Mouse (Mus musculus): ENCODE data around the gene Hrasls. TPM values are rescaled to one million over a fixed set of nuclear protein-coding genes. Genes with fewer than 3 reads are reported as not detected.

Gene Hrasls
- polyA plus RNA-seq, 1 experiment from 2014 or later = 1.0 TPM

DNA sequence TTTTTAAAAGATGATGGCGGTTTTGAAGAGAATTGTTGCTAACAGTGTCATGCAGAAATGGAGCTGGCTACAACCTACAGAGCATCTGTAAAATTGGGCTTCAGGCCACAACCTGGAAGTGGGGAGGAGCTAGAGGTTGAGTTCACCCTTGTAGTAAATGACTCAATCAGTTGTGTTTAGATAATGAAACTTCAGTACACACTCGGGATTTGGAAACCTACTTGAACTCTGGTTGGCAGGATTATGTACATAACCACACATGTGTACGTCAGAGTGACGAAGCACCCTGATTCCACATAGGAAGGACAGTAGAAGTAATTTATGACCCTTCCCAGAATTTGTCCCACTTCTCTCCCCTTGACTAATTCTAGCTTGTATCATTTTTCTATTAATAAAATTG, 44.8 kb downstream of the Hrasls start:
- Histone ChIP-seq H3K27ac (ENCODE audit: low read length) (no peak overlapping the region), H3K4me3 (ENCODE audit: low read depth, low read length) (no peak overlapping the region), H3K27me3 (ENCODE audit: control insufficient read depth, insufficient read depth, low read length) (no peaks in the 10 kb centered on the region), H3K4me1 (ENCODE audit: control insufficient read depth, insufficient read depth, low read length) (no peaks in the 10 kb centered on the region), H3K36me3 (ENCODE audit: control insufficient read depth, insufficient read depth, low read length) (no peaks in the 10 kb centered on the region), H3K4me2 (replicated peaks; ENCODE audit: low read depth, low read length) (no peak overlapping the region), H3K9me3 (ENCODE audit: control insufficient read depth, low read depth, low read length) (0 out of 2 replicates have a peak, but pooled peaks cover 2% of the 10 kb centered on the region), H3K9ac (replicated peaks; ENCODE audit: low read depth, low read length) (no peak overlapping the region)
- WGBS = 65% methylated on average over 4 of the region's 4 CpGs
- ATAC-seq (ENCODE audit: insufficient number of reproducible peaks, insufficient read depth, low FRiP score, low read depth) = no peak

Other genes starting within 250 kb of the Hrasls start
- gene Atp13a5, start 169.0 kb downstream of the Hrasls start, polyA plus RNA-seq (2014; fragmentation: Nextera tagmentation; extraction: Ambion mirVana) = not detected in 2 replicates